Mouse (Mus musculus) forebrain, embryonic 10.5 days (tissue): ENCODE results near the gene Frmd4b. TPM values are rescaled to one million over a fixed set of nuclear protein-coding genes. Genes with fewer than 3 reads are reported as not detected.
A peak's percentile ranks its signal among the peaks of the same experiment; 100 is the strongest.

Source experiments
- DNase-seq: peaks from one replicate; pipeline ENCODE4 v3.0.0-alpha.2; 2017; ENCODE audit warnings: low spot score; ENCODE audit errors: extremely low spot score
- H3K27ac ChIP-seq: fragments of 300-500 bp; sonication (generic); 2 replicates; pipeline ENCODE4 v1.5.1; 2016; ENCODE audit warnings: mild to moderate bottlenecking
- H3K27me3 ChIP-seq: fragments of 300-500 bp; sonication (generic); 2 replicates; pipeline ENCODE4 v1.6.1; 2016; ENCODE audit warnings: mild to moderate bottlenecking; ENCODE audit not compliant: poor library complexity, severe bottlenecking
- H3K36me3 ChIP-seq: fragments of 300-500 bp; sonication (generic); replicated peaks from 2 replicates; pipeline ENCODE4 v1.6.1; 2016; ENCODE audit warnings: mild to moderate bottlenecking, moderate library complexity
- H3K4me1 ChIP-seq: fragments of 300-500 bp; sonication (generic); 2 replicates; pipeline ENCODE4 v1.6.1; 2016
- H3K4me3 ChIP-seq: fragments of 300-500 bp; sonication (generic); 2 replicates; pipeline ENCODE4 v1.5.1; 2016; ENCODE audit warnings: mild to moderate bottlenecking, moderate library complexity
- H3K9me3 ChIP-seq: fragments of 300-500 bp; sonication (generic); 2 replicates; pipeline ENCODE4 v1.6.1; 2016; ENCODE audit warnings: mild to moderate bottlenecking, moderate library complexity
- WGBS: fragments of 180-500 bp; shearing (Covaris S2); methylation state at CpG from one replicate; pipeline ENCODE4 v1.1.7; 2016; 5-methylcytosine and 5-hydroxymethylcytosine counted together
- polyA plus RNA-seq: library from polyadenylated mRNA; unstranded; fragments of >200 nt; fragmentation: Nextera tagmentation; extraction: Ambion mirVana; gene quantifications from 2 replicates; pipeline ENCODE4 v1.2.1, GENCODE M21; 2016

The Frmd4b gene
- polyA plus RNA-seq, 1 experiment from 2014 or later = 21.2 TPM

DNA sequence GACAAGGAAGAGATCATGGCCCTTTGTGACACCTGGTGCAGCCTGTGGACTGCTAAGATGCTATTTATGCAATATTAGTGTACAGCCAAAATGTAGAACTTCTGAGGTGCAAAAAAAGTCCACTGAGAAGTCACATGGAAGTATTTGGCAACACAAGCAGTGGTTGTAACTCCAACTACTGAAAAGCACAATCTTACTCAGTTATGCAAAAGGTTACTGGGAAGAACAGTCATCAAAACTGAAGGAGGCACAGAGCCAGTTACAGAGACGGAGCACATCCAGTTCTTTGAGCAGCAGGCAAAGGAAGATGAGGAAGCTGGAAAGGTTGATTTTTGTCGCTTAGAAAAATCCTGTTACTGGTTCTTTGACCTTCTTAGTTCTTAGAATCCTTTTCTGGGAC lies 167.5 kb downstream of the Frmd4b start:
- H3K4me3 ChIP-seq = no peak overlapping the region
- no peak for DNase-seq
- peaks cover 5% of the 10 kb centered on the region; the same call in 1 of the 2 replicates for H3K4me1 ChIP-seq
- no peak overlapping the region for H3K27ac ChIP-seq
- no peaks in the 10 kb centered on the region for H3K9me3 ChIP-seq
- 89% methylated on average over 2 of the region's 2 CpGs for WGBS
- H3K36me3 ChIP-seq = no peaks in the 10 kb centered on the region
- H3K27me3 ChIP-seq = no peaks in the 10 kb centered on the region

DNA sequence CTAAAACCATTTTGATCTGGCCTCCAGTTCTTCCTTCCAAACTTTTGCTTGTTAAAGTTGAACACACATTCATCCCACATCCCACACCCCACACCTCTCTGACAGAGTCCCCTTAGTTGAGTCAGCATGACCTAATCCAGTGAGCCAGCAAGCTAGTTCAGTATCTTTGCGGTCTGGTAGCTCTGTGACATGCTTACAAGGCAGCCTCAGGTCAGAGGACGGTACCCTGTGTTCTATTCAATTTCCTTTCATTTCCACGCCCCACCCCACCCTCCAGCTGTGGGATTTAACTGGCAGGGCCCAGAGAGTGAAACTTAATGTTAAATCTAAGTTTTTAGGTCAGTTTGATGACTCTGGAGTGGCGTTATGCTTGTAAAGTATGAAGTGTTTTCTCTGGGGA lies 170.3 kb downstream of the Frmd4b start:
- H3K4me3 ChIP-seq = no peak overlapping the region
- DNase-seq = no peak
- H3K27me3 ChIP-seq = no peaks in the 10 kb centered on the region
- WGBS = 68% methylated on average over 4 of the region's 4 CpGs
- H3K27ac ChIP-seq = no peak overlapping the region
- no peaks in the 10 kb centered on the region for H3K9me3 ChIP-seq
- no peaks in the 10 kb centered on the region for H3K36me3 ChIP-seq
- peaks cover 5% of the 10 kb centered on the region; the same call in 1 of the 2 replicates for H3K4me1 ChIP-seq

DNA sequence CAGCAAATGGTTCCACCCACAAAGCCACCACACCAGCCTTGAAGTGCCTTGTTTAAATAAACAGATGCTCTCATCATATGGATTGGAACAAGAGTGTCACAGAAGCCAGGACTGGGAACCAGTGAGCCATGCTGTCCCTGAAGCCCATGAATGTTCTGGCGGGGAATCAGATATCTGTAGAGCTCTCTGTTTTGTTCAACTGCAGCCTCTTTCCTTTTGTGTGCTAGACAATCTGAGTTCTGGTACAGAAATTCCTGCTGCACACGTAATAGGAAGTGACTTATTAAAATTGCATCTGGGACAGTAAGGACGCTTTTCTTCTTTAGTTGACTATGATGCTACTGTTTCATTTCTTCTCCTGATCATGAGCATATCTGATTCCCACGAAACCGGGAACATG lies 173.2 kb downstream of the Frmd4b start:
- no peak overlapping the region for H3K27ac ChIP-seq
- H3K9me3 ChIP-seq = no peaks in the 10 kb centered on the region
- 0 out of 2 replicates have a peak, but pooled peaks cover 22% of the 10 kb centered on the region for H3K27me3 ChIP-seq
- H3K36me3 ChIP-seq = no peaks in the 10 kb centered on the region
- peaks cover 18% of the 10 kb centered on the region for H3K4me1 ChIP-seq
- DNase-seq = no peak
- WGBS = 91% methylated on average over 5 of the region's 5 CpGs
- H3K4me3 ChIP-seq = no peak overlapping the region

DNA sequence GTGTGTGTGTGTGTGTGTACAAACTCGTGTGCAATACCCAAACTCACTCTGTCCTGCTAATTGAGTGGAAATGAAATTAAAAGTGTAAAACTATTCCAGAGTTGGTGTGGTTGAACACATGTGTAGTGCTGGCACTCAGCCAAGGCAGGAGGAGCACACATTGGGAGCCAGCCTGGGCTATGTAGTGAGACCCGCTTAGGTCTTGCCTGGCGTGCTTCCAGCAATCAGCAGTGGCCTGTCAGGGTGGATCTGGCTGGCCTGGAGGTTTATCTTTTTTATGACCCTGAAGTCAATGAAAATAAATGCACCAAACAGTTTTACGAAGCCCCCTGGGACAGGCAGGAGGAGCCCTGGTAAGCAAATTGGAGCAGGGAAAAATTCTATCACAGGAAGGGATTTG lies 173.8 kb downstream of the Frmd4b start:
- Histone ChIP-seq H3K36me3 (no peaks in the 10 kb centered on the region), H3K27ac (no peak overlapping the region), H3K4me3 (no peak overlapping the region), H3K4me1 (peaks cover 22% of the 10 kb centered on the region), H3K9me3 (no peaks in the 10 kb centered on the region), H3K27me3 (0 out of 2 replicates have a peak, but pooled peaks cover 26% of the 10 kb centered on the region)
- DNase-seq = no peak
- 91% methylated on average over 4 of the region's 4 CpGs for WGBS

DNA sequence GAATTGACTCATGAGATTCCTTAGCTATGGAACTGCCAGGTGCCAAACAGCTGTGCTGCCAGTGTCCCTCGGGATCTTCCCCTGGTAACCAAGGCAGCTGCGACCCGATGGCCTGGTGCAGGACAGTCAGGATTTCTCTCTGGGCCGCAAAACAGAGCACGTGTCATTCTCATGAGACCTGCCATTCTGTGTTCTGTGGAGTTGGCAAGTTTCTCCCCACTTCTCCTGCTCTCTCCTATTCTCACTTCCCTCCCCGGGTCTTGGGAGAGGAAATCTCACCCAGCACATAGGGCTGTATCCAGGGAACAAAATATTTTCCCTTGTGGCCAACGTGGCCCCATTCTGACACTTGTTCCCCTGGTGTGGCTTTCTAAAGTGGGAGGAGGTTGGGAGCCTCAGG lies 176.0 kb downstream of the Frmd4b start:
- 87% methylated on average over 7 of the region's 7 CpGs for WGBS
- H3K9me3 ChIP-seq = no peaks in the 10 kb centered on the region
- H3K36me3 ChIP-seq = no peaks in the 10 kb centered on the region
- H3K4me1 ChIP-seq = peaks cover 27% of the 10 kb centered on the region
- H3K27ac ChIP-seq = no peak overlapping the region
- peaks cover 32% of the 10 kb centered on the region; the same call in 1 of the 2 replicates for H3K27me3 ChIP-seq
- no peak overlapping the region for H3K4me3 ChIP-seq
- DNase-seq = no peak

DNA sequence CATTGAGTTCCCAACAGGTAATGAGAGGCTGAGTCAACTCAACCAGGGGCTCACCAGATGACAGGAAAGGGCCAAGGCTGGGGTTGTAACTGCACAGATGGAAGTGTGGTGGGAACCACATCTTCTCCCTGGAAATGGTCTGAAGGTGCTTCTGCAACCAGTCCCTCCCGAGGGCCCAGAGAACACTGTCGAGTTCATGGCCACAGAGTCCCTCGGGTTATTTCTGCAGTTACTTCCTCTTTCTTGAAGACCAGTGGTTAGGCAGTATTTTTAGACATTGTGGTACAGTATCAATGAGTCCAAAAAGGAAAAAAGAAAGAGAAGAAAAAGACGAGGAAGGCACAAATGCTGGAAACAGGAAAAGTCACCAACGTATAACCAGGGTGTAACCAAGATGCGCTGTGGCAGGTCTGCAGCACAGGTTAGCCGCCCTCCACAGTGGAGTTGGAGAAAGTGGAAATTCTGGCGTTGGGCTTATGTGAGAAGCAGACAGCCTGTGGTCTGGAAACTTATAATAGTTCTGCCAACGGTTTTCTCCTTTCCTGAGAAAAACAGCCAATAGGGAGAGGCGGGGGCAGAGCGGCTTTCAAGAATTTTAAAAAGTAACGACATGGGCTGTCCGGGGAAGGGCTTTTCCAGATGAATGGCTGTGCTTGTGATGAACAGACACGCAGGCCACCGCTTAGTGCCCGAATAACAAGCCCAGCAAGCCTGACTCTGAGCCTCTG lies 178.3 kb downstream of the Frmd4b start:
- H3K4me3 ChIP-seq = no peak overlapping the region
- WGBS = 67% methylated on average over 16 of the region's 16 CpGs
- no peaks in the 10 kb centered on the region for H3K36me3 ChIP-seq
- H3K4me1 ChIP-seq = peaks cover 41% of the 10 kb centered on the region
- H3K9me3 ChIP-seq = no peaks in the 10 kb centered on the region
- no peak for DNase-seq
- H3K27me3 ChIP-seq = peaks cover 49% of the 10 kb centered on the region
- 0 out of 2 replicates have a peak overlapping the region, but pooled peaks have one; percentile 30 for H3K27ac ChIP-seq

DNA sequence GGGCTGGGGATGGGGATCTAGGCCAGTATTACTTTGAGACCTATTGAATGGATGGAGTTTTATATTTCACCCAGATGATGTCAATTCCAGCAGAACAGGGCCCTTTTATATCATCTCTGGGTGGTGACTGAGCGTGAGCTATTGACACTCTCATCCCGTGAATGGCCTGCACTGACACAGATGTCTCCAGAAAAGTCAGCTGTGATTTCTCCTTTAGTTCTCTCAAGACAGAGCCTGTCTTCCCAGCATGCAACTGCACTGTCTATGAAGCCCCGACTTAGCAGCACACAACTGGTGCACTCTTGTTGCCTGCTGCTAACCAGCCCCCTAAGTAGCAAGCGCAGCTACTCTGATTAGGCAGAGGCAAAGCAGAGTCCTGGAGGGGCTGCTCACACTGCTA lies 182.6 kb downstream of the Frmd4b start:
- DNase-seq = no peak
- Histone ChIP-seq H3K9me3 (no peaks in the 10 kb centered on the region), H3K27ac (no peak overlapping the region), H3K36me3 (no peaks in the 10 kb centered on the region), H3K4me3 (no peak overlapping the region), H3K27me3 (peaks cover 51% of the 10 kb centered on the region), H3K4me1 (peaks cover 38% of the 10 kb centered on the region)
- 69% methylated on average over 4 of the region's 4 CpGs for WGBS

DNA sequence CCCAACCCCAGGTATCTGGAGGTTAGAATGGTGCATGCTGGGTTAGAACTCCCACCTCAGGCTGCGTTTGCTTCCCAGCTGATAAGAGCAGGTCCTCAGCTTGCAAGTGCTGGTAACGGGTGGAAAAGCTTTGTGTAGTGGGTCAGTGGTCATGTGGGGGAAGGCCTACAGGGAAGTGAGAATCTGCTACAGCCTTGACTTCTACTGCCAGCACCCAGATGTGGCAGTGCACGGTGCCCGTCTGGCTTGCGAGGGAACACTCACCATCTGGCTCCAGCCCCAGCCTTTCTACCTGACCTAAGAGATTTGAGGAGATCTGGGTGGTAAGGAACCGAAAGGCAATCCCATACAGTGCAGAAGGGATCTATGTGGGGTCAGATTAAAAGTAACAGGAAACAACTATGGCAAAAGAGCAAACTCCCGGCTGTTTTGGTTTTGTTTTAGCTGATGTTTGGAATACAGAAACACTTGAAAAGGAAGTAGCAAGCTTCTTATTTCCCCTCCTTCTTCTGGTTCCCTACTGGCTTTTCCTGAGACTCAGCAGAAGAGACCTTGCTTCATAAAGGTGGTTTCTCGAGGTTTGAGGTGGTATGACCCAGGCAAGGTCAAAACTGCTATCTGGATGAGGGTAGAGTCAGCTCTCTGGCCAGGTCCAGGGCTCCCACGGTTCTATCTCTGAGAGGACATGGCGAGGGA lies 185.9 kb downstream of the Frmd4b start:
- H3K4me3 ChIP-seq = no peak overlapping the region
- H3K36me3 ChIP-seq = no peaks in the 10 kb centered on the region
- H3K4me1 ChIP-seq = peaks cover 26% of the 10 kb centered on the region
- peaks cover 38% of the 10 kb centered on the region for H3K27me3 ChIP-seq
- H3K9me3 ChIP-seq = no peaks in the 10 kb centered on the region
- H3K27ac ChIP-seq = no peak overlapping the region
- 87% methylated on average over 10 of the region's 10 CpGs for WGBS
- no peak for DNase-seq

DNA sequence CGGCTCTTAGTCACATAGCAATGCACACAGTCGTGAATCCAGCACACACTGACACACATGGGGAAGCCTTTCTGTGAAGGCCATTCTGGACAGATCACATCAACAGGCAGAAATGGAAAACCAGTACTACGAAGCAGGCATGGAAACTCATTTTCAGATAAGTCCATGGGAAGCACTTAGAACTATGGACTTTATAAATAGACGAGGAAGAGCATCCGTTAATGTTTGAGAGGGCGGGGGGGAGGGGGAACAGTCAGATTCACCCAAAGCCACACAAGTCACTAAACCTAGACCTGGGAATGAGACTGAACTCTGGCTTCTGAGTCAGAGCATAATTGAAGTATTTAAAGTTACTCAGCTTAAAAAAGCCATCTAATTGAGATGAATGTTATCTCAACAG lies 186.8 kb downstream of the Frmd4b start:
- Histone ChIP-seq H3K4me3 (no peak overlapping the region), H3K4me1 (peaks cover 18% of the 10 kb centered on the region), H3K36me3 (no peaks in the 10 kb centered on the region), H3K9me3 (no peaks in the 10 kb centered on the region), H3K27me3 (peaks cover 35% of the 10 kb centered on the region), H3K27ac (no peak overlapping the region)
- 89% methylated on average over 6 of the region's 6 CpGs for WGBS
- DNase-seq = no peak

DNA sequence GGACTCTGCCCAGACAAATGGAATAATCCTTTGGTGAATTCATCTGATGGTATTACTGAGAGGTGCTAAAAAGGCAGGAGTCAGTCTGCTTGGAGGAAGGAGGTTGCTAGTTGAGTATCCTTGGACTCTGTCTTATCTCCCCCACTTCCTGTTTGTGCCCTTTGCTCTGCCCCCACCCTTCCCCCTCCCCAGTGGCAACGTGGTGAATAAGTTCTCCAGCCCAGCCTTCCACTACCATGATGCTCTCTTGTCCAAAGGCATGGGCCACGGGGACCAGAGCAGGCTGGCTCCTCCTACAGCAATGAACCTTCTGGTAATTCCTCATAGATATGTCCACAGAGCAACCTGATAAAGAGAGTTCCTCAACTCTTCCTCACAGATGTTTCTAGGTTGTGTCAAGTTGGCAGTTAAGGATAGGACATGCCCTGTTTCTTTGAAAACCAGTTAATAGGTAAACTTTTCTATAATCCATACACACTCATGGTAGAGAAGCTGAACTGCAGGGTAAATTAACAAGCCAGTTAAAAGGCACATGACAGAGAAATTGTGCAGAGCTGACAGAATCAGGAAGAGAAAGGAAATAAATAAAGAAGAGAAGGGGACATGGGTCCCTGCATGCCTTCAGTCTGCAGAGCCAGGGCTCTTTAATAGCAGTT lies 187.5 kb downstream of the Frmd4b start:
- Histone ChIP-seq H3K4me1 (peaks cover 20% of the 10 kb centered on the region), H3K36me3 (no peaks in the 10 kb centered on the region), H3K9me3 (no peaks in the 10 kb centered on the region), H3K4me3 (no peak overlapping the region), H3K27me3 (peaks cover 28% of the 10 kb centered on the region), H3K27ac (no peak overlapping the region)
- DNase-seq = no peak
- 56% methylated on average over 2 of the region's 2 CpGs for WGBS

DNA sequence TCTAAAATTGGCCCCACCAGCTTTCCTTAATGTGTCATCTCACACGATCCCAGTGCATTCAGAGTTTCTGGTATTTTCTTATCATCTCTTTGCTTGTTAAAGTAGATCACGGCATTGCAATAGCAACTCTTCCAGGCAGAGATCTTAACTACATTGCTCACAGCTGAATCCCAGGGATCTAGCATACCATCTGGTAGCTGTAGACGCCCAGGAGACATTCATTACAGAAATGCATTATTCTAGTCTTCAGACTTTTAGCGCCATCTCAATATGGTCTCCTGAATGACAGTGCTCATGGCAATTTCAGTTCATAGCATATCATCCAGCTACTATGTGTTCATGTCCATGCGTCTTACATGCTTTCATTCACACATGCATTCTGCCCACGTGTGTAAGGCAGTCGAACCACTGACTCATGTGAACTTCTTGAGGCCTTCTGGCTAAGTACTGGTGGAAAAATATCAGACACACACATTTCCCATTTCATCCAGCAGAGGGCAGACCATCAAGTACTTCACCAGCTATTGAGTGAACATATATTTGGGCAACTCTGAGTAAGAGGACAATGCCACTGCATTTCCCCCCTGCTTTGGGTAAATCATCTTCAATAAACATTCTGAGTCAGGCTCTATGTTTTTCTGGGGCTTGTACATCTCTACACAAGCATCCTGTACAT lies 197.4 kb downstream of the Frmd4b start:
- H3K9me3 ChIP-seq = no peaks in the 10 kb centered on the region
- no peak overlapping the region for H3K4me3 ChIP-seq
- H3K27ac ChIP-seq = no peak overlapping the region
- H3K27me3 ChIP-seq = no peaks in the 10 kb centered on the region
- H3K36me3 ChIP-seq = no peaks in the 10 kb centered on the region
- H3K4me1 ChIP-seq = peaks cover 15% of the 10 kb centered on the region
- peak; percentile 70 for DNase-seq
- 71% methylated on average over 7 of the region's 7 CpGs for WGBS

DNA sequence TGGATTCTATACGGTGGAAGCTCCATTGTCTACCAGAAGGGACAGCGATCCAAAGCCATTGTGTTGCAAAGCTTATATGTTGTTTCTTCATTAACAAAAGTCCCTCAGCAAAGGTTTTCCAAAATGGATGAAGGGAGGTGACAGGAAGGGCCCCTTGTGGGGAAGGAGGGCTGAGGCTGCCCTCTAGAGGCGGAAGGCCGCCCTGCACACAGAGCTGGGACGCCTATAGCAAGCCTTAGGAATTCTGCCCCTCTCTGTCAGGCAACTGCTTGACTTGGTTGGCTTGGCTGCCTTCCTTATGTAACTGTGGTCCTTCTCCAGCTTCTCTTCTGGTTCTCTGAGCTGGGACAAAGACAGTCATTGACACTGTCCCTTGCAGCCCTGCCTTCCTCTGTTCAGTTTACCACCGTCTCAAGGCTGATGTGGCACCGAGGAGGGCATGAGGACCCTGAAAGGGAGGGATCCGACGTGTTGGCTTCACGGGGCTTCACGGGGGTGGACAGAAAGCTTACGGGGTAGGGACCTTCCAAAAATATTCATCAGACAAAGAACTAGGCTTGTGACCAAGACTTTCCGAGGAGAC lies 200.3 kb downstream of the Frmd4b start:
- no peaks in the 10 kb centered on the region for H3K9me3 ChIP-seq
- H3K4me1 ChIP-seq = peaks cover 13% of the 10 kb centered on the region
- no peak overlapping the region for H3K4me3 ChIP-seq
- H3K36me3 ChIP-seq = no peaks in the 10 kb centered on the region
- DNase-seq = peak; percentile 75
- WGBS = 59% methylated on average over 13 of the region's 13 CpGs
- peak overlapping the region; percentile 26; the same call in 1 of the 2 replicates for H3K27ac ChIP-seq
- no peaks in the 10 kb centered on the region for H3K27me3 ChIP-seq
